Mouse (Mus musculus) limb, embryonic 10.5 days (tissue): ENCODE data around the gene Tpm3. TPM values are rescaled to one million over a fixed set of nuclear protein-coding genes. Genes with fewer than 3 reads are reported as not detected.

ENCODE experiments used
- DNase-seq: peaks from one replicate; pipeline ENCODE4 v3.0.0-alpha.2; 2017; ENCODE audit warnings: low spot score
- H3K27ac ChIP-seq: fragments of 300-500 bp; sonication (generic); 2 replicates; pipeline ENCODE4 v1.5.1; 2016; ENCODE audit warnings: mild to moderate bottlenecking
- H3K27me3 ChIP-seq: fragments of 300-500 bp; sonication (generic); 2 replicates; pipeline ENCODE4 v1.6.1; 2016; ENCODE audit warnings: low read depth, mild to moderate bottlenecking; ENCODE audit not compliant: poor library complexity, severe bottlenecking
- H3K36me3 ChIP-seq: fragments of 300-500 bp; sonication (generic); 2 replicates; pipeline ENCODE4 v1.6.1; 2016; ENCODE audit warnings: mild to moderate bottlenecking, moderate library complexity
- H3K4me1 ChIP-seq: fragments of 300-500 bp; sonication (generic); 2 replicates; pipeline ENCODE4 v1.6.1; 2016
- H3K4me3 ChIP-seq: fragments of 300-500 bp; sonication (generic); 2 replicates; pipeline ENCODE4 v1.5.1; 2016; ENCODE audit warnings: mild to moderate bottlenecking, moderate library complexity
- H3K9me3 ChIP-seq: fragments of 300-500 bp; sonication (generic); replicated peaks from 2 replicates; pipeline ENCODE4 v1.6.1; 2016; ENCODE audit warnings: mild to moderate bottlenecking
- WGBS: fragments of 180-500 bp; shearing (Covaris S2); methylation state at CpG from one replicate; pipeline ENCODE4 v1.1.7; 2016; 5-methylcytosine and 5-hydroxymethylcytosine counted together
- polyA plus RNA-seq: library from polyadenylated mRNA; unstranded; fragments of >200 nt; fragmentation: Nextera tagmentation; extraction: Ambion mirVana; gene quantifications from 2 replicates; pipeline ENCODE4 v1.2.1, GENCODE M21; 2016

The Tpm3 gene
- polyA plus RNA-seq, 1 experiment from 2014 or later, result 634 TPM

GRCm38 (mm10) chr3:90076921-90077716 is 4.7 kb downstream of the Tpm3 start:
- Histone ChIP-seq H3K4me3 (no peak overlapping the region), H3K27me3 (no peaks in the 10 kb centered on the region), H3K9me3 (no peaks in the 10 kb centered on the region), H3K4me1 (peaks cover 33% of the 10 kb centered on the region), H3K36me3 (peaks cover 7% of the 10 kb centered on the region), H3K27ac (no peak overlapping the region)
- WGBS, result 9% methylated on average over 5 of the region's 5 CpGs
- DNase-seq, result peak; percentile 85

- no peaks in the 10 kb centered on the region for H3K27me3 ChIP-seq
- peaks cover 18% of the 10 kb centered on the region for H3K36me3 ChIP-seq
- WGBS, result 62% methylated on average over 5 of the region's 5 CpGs
- DNase-seq, result no peak
- peaks cover 43% of the 10 kb centered on the region for H3K4me1 ChIP-seq
- H3K4me3 ChIP-seq, result 0 out of 2 replicates have a peak overlapping the region, but pooled peaks have one; percentile 92
- no peak overlapping the region for H3K27ac ChIP-seq
- H3K9me3 ChIP-seq, result no peaks in the 10 kb centered on the region
These were observed 5.8 kb downstream of the Tpm3 start for GRCm38 (mm10) chr3:90078224-90078623.

GRCm38 (mm10) chr3:90079133-90079762 is 6.8 kb downstream of the Tpm3 start:
- peak overlapping the region; percentile 95 for H3K27ac ChIP-seq
- peak; percentile 93 for DNase-seq
- H3K4me3 ChIP-seq, result peak overlapping the region; percentile 92
- H3K36me3 ChIP-seq, result peaks cover 28% of the 10 kb centered on the region
- peaks cover 53% of the 10 kb centered on the region for H3K4me1 ChIP-seq
- no peaks in the 10 kb centered on the region for H3K9me3 ChIP-seq
- no peaks in the 10 kb centered on the region for H3K27me3 ChIP-seq
- WGBS, result under 1% methylated on average over 33 of the region's 33 CpGs

GRCm38 (mm10) chr3:90079763-90080497 is 7.5 kb downstream of the Tpm3 start:
- H3K27me3 ChIP-seq, result no peaks in the 10 kb centered on the region
- under 1% methylated on average over 53 of the region's 53 CpGs for WGBS

GRCm38 (mm10) chr3:90080498-90080863 is 8.0 kb downstream of the Tpm3 start:
- no peaks in the 10 kb centered on the region for H3K9me3 ChIP-seq
- peak overlapping the region; percentile 92 for H3K4me3 ChIP-seq
- peak overlapping the region; percentile 95 for H3K27ac ChIP-seq
- H3K36me3 ChIP-seq, result peaks cover 40% of the 10 kb centered on the region
- H3K27me3 ChIP-seq, result no peaks in the 10 kb centered on the region
- WGBS, result 2% methylated on average over 6 of the region's 6 CpGs
- no peak for DNase-seq
- peaks cover 56% of the 10 kb centered on the region for H3K4me1 ChIP-seq

More at GRCm38 (mm10) chr3:90079763-90080497, 7.5 kb downstream of the Tpm3 start:
- H3K27ac ChIP-seq, result peak overlapping the region; percentile 95
- H3K36me3 ChIP-seq, result peaks cover 35% of the 10 kb centered on the region
- peaks cover 56% of the 10 kb centered on the region for H3K4me1 ChIP-seq
- no peaks in the 10 kb centered on the region for H3K9me3 ChIP-seq
- DNase-seq, result peak; percentile 84
- peak overlapping the region; percentile 92 for H3K4me3 ChIP-seq

- WGBS, result 87% methylated on average over 5 of the region's 5 CpGs
- peaks cover 52% of the 10 kb centered on the region for H3K36me3 ChIP-seq
- no peaks in the 10 kb centered on the region for H3K9me3 ChIP-seq
- H3K4me1 ChIP-seq, result peaks cover 56% of the 10 kb centered on the region
- no peaks in the 10 kb centered on the region for H3K27me3 ChIP-seq
- DNase-seq, result no peak
- peak overlapping the region; percentile 92 for H3K4me3 ChIP-seq
- no peak overlapping the region for H3K27ac ChIP-seq
These were observed 9.2 kb downstream of the Tpm3 start for GRCm38 (mm10) chr3:90081365-90082240.

- H3K27me3 ChIP-seq, result no peaks in the 10 kb centered on the region
- peaks cover 66% of the 10 kb centered on the region for H3K36me3 ChIP-seq
- DNase-seq, result no peak
- H3K9me3 ChIP-seq, result no peaks in the 10 kb centered on the region
- H3K27ac ChIP-seq, result no peak overlapping the region
- peaks cover 46% of the 10 kb centered on the region for H3K4me1 ChIP-seq
- 80% methylated on average over 5 of the region's 5 CpGs for WGBS
- H3K4me3 ChIP-seq, result 0 out of 2 replicates have a peak overlapping the region, but pooled peaks have one; percentile 7
These were observed 10.6 kb downstream of the Tpm3 start for GRCm38 (mm10) chr3:90083034-90083433.

- WGBS, result 65% methylated on average over 3 of the region's 3 CpGs
- no peak for DNase-seq
- Histone ChIP-seq H3K4me3 (no peak overlapping the region), H3K9me3 (no peaks in the 10 kb centered on the region), H3K4me1 (peaks cover 40% of the 10 kb centered on the region), H3K27me3 (no peaks in the 10 kb centered on the region), H3K27ac (no peak overlapping the region), H3K36me3 (peaks cover 74% of the 10 kb centered on the region)
These were observed 11.4 kb downstream of the Tpm3 start for GRCm38 (mm10) chr3:90083698-90084324.

GRCm38 (mm10) chr3:90084790-90085189 is 12.3 kb downstream of the Tpm3 start:
- peaks cover 84% of the 10 kb centered on the region for H3K36me3 ChIP-seq
- no peaks in the 10 kb centered on the region for H3K9me3 ChIP-seq
- peaks cover 36% of the 10 kb centered on the region for H3K4me1 ChIP-seq
- H3K27ac ChIP-seq, result no peak overlapping the region
- no peaks in the 10 kb centered on the region for H3K27me3 ChIP-seq
- DNase-seq, result no peak
- 91% methylated on average over 4 of the region's 4 CpGs for WGBS
- H3K4me3 ChIP-seq, result no peak overlapping the region

- Histone ChIP-seq H3K4me1 (peaks cover 36% of the 10 kb centered on the region), H3K4me3 (no peak overlapping the region), H3K27ac (no peak overlapping the region), H3K36me3 (peaks cover 88% of the 10 kb centered on the region), H3K27me3 (no peaks in the 10 kb centered on the region), H3K9me3 (no peaks in the 10 kb centered on the region)
- 93% methylated on average over 6 of the region's 6 CpGs for WGBS
- no peak for DNase-seq
These were observed 12.8 kb downstream of the Tpm3 start for GRCm38 (mm10) chr3:90085281-90085680.

- 93% methylated on average over 5 of the region's 5 CpGs for WGBS
- Histone ChIP-seq H3K36me3 (peaks cover 96% of the 10 kb centered on the region), H3K9me3 (no peaks in the 10 kb centered on the region), H3K27ac (no peak overlapping the region), H3K4me3 (no peak overlapping the region), H3K27me3 (no peaks in the 10 kb centered on the region), H3K4me1 (peaks cover 33% of the 10 kb centered on the region)
- DNase-seq, result no peak
These were observed 13.6 kb downstream of the Tpm3 start for GRCm38 (mm10) chr3:90086068-90086467.

- Histone ChIP-seq H3K27ac (no peak overlapping the region), H3K27me3 (no peaks in the 10 kb centered on the region), H3K4me3 (no peak overlapping the region), H3K36me3 (peaks cover 100% of the 10 kb centered on the region), H3K4me1 (peaks cover 10% of the 10 kb centered on the region), H3K9me3 (no peaks in the 10 kb centered on the region)
- DNase-seq, result no peak
- 95% methylated on average over 2 of the region's 2 CpGs for WGBS
These were observed 16.2 kb downstream of the Tpm3 start for GRCm38 (mm10) chr3:90088617-90089016.
